In genomic region chr5:99288262-99288661, GRCm38 (mm10) we compare ENCODE assay signal across 24 mouse cellular contexts.
"Had no signal": no experiment of that assay in that cellular context is flagged by ENCODE, and none has a peak within 500 bp of the region (broad histone marks: within the 10 kb centered on the region; RNA-seq: fewer than 3 reads in every experiment).

No protein-coding gene starts in this region.

- H3K9me3 ChIP-seq: heart, embryonic 10.5 days; heart, embryonic 12.5 days; hindbrain, embryonic 13.5 days; hindbrain, embryonic 15.5 days; kidney, embryonic 15.5 days; limb, embryonic 13.5 days; limb, embryonic 15.5 days; liver, embryonic 12.5 days had no signal

- H3K4me3 ChIP-seq: heart, embryonic 10.5 days; heart, embryonic 12.5 days; hindbrain, embryonic 13.5 days; hindbrain, embryonic 15.5 days; kidney, embryonic 15.5 days; limb, embryonic 13.5 days; limb, embryonic 15.5 days; liver, embryonic 12.5 days had no signal

- H3K36me3 ChIP-seq: heart, embryonic 10.5 days; heart, embryonic 12.5 days; hindbrain, embryonic 13.5 days; hindbrain, embryonic 15.5 days; kidney, embryonic 15.5 days; limb, embryonic 13.5 days; limb, embryonic 15.5 days; liver, embryonic 12.5 days had no signal

- H3K9ac ChIP-seq: heart, embryonic 12.5 days; hindbrain, embryonic 13.5 days; hindbrain, embryonic 15.5 days; kidney, embryonic 15.5 days; limb, embryonic 13.5 days; limb, embryonic 15.5 days; liver, embryonic 12.5 days; liver, embryonic 14.5 days had no signal

- H3K27ac ChIP-seq: heart, embryonic 10.5 days; hindbrain, embryonic 13.5 days; hindbrain, embryonic 15.5 days; hindbrain, postnatal 0 days; kidney, embryonic 15.5 days; kidney, postnatal 0 days; limb, embryonic 13.5 days; limb, embryonic 15.5 days; liver, embryonic 12.5 days; liver, embryonic 14.5 days had no signal

- H3K4me1 ChIP-seq: hindbrain, embryonic 13.5 days; hindbrain, embryonic 15.5 days; kidney, embryonic 15.5 days; limb, embryonic 13.5 days; limb, embryonic 15.5 days had no signal

- DNase-seq: gastrocnemius, postnatal 14 days; gastrocnemius, postnatal 36 days; heart, adult 18-20 months; heart, postnatal 10 days; heart, postnatal 36 days; kidney, adult 11 months; kidney, adult 2 months; kidney, adult 9 months; kidney, postnatal 14 days; kidney, postnatal 36 days; layer of hippocampus, adult 9-11 months; layer of hippocampus, postnatal 36 days; left cerebral cortex, postnatal 4 days had no signal
